8 mouse cellular contexts compared by ENCODE assay signal in genomic region chr8:120971691-120972469, GRCm38 (mm10).
DNase-seq lines count a peak whose midpoint lies in the region; ATAC-seq lines count a peak whose summit lies in the region.

No protein-coding gene starts in this region.

- peak overlapping the region; percentile 43 for H3K9ac ChIP-seq in forebrain, embryonic 13.5 days
- H3K9ac ChIP-seq in midbrain, embryonic 11.5 days (ENCODE audit: low read length) = peak overlapping the region; percentile 44

- H3K9me3 ChIP-seq in forebrain, embryonic 13.5 days (replicated peaks) = no peaks in the 10 kb centered on the region
- H3K9me3 ChIP-seq in midbrain, embryonic 11.5 days (ENCODE audit: control insufficient read depth, low read length) = no peaks in the 10 kb centered on the region

- intact Hi-C loops in heart, postnatal 14 days (cut with DNase I) = loop anchor here (2.0 to 5.0 kb wide), 2 partner anchors 75 to 121 kb away; no protein-coding TSS in a partner anchor

- H3K27ac ChIP-seq in forebrain, embryonic 13.5 days = no peak overlapping the region
- H3K27ac ChIP-seq in midbrain, embryonic 11.5 days (ENCODE audit: low read depth, low read length) = no peak overlapping the region

- DNase-seq in ovary, postnatal 36 days (ENCODE audit: low spot score) = peak; percentile 19
- no peak for DNase-seq in ovary, adult 18-20 months (ENCODE audit: low spot score)
- DNase-seq in heart, postnatal 14 days = peak; percentile 59 to 66
- peak; percentile 50 to 71 for DNase-seq in kidney, postnatal 4 days
- DNase-seq in midbrain, embryonic 11.5 days (ENCODE audit: low spot score, missing footprints) = peak; percentile 89
- DNase-seq in urinary bladder, postnatal 14 days (ENCODE audit: low spot score) = peak; percentile 71
- DNase-seq in c-Kit-positive CD71-positive TER-119-positive erythroid progenitor cells, embryonic 14.5 days (ENCODE audit: low spot score) = no peak

- peaks cover 10% of the 10 kb centered on the region; the same call in 1 of the 2 replicates for H3K4me1 ChIP-seq in forebrain, embryonic 13.5 days
- peaks cover 9% of the 10 kb centered on the region for H3K4me1 ChIP-seq in midbrain, embryonic 11.5 days (ENCODE audit: control insufficient read depth, insufficient read depth, low read length)

- H3K4me2 ChIP-seq in forebrain, embryonic 13.5 days = peak overlapping the region; percentile 56
- peak overlapping the region; percentile 57 for H3K4me2 ChIP-seq in midbrain, embryonic 11.5 days

- 25% methylated on average over 34 of the region's 34 CpGs for WGBS in forebrain, embryonic 13.5 days
- 22% methylated on average over 34 of the region's 34 CpGs for WGBS in midbrain, embryonic 11.5 days

- peaks cover 75% of the 10 kb centered on the region for H3K27me3 ChIP-seq in forebrain, embryonic 13.5 days
- H3K27me3 ChIP-seq in midbrain, embryonic 11.5 days (ENCODE audit: control insufficient read depth, insufficient read depth, low read length) = peaks cover 43% of the 10 kb centered on the region

- H3K36me3 ChIP-seq in forebrain, embryonic 13.5 days (ENCODE audit: poor library complexity, severe bottlenecking) = no peaks in the 10 kb centered on the region
- no peaks in the 10 kb centered on the region for H3K36me3 ChIP-seq in midbrain, embryonic 11.5 days (ENCODE audit: control insufficient read depth, insufficient read depth, low read length)

- H3K4me3 ChIP-seq in forebrain, embryonic 13.5 days = peak overlapping the region; percentile 32
- peak overlapping the region; percentile 29 for H3K4me3 ChIP-seq in midbrain, embryonic 11.5 days (ENCODE audit: low read depth, low read length)

- no peak for ATAC-seq in forebrain, embryonic 13.5 days
- peak; percentile 40; the same call in 1 of the 2 replicates for ATAC-seq in midbrain, embryonic 11.5 days (ENCODE audit: low FRiP score)

Comparison
In these comparisons a context has a peak if more than half of its experiments do, and no peak if none do; other contexts are left out.
1. DNase-seq: peak in ovary, postnatal 36 days (single experiment), heart, postnatal 14 days (2 of 2), kidney, postnatal 4 days (2 of 2), midbrain, embryonic 11.5 days (single experiment) and urinary bladder, postnatal 14 days (single experiment); none in ovary, adult 18-20 months (single experiment) and c-Kit-positive CD71-positive TER-119-positive erythroid progenitor cells, embryonic 14.5 days (single experiment).